Mouse (Mus musculus) inflammation-experienced regulatory T-cells, adult 6 months (primary cell): ENCODE results near the gene Ankrd37. TPM values are rescaled to one million over a fixed set of nuclear protein-coding genes. Genes with fewer than 3 reads are reported as not detected.

Source experiments
- ATAC-seq: one replicate; pipeline ENCODE4 v1.8.0; 2017
- polyA plus RNA-seq, 3 experiments: library from polyadenylated mRNA; unstranded; fragments of 100-300 nt; shearing (Covaris generic); gene quantifications; one replicate each; pipeline ENCODE4 v1.2.1; 2017

Gene Ankrd37
- 10 to 100 TPM; 12.3 to 17.9 (median 17.4) TPM for polyA plus RNA-seq

GRCm38 (mm10) chr8:46005596-46005995, at the start of gene Ankrd37:
Gene Ankrd37, minus strand, starts transcription at chr8:46005707.
- no peak for ATAC-seq

- ATAC-seq, result no peak
Observed at GRCm38 (mm10) chr8:46040260-46040659, 34.8 kb upstream of the Ankrd37 start.

GRCm38 (mm10) chr8:46039666-46040065, 34.2 kb upstream of the Ankrd37 start:
- ATAC-seq, result no peak

GRCm38 (mm10) chr8:46036217-46036616, 30.7 kb upstream of the Ankrd37 start:
- ATAC-seq, result no peak

- ATAC-seq, result no peak
Observed at GRCm38 (mm10) chr8:46024392-46024791, 18.9 kb upstream of the Ankrd37 start.

- ATAC-seq, result no peak
Observed at GRCm38 (mm10) chr8:46022758-46023157, 17.3 kb upstream of the Ankrd37 start.

- ATAC-seq, result no peak
Observed at GRCm38 (mm10) chr8:46022203-46022602, 16.7 kb upstream of the Ankrd37 start.

- ATAC-seq, result no peak
Observed at GRCm38 (mm10) chr8:46010746-46011680, 5.5 kb upstream of the Ankrd37 start.

- no peak for ATAC-seq
Observed at GRCm38 (mm10) chr8:46010306-46010705, 4.8 kb upstream of the Ankrd37 start.

- ATAC-seq, result no peak
Observed at GRCm38 (mm10) chr8:46007050-46007672, 1.7 kb upstream of the Ankrd37 start.

GRCm38 (mm10) chr8:45999784-46000705, 5.5 kb downstream of the Ankrd37 start:
- ATAC-seq, result peak; percentile 95

- peak; percentile 8 for ATAC-seq
Observed at GRCm38 (mm10) chr8:45999138-45999783, 6.2 kb downstream of the Ankrd37 start, which contains the start of gene Lrp2bp. Gene Lrp2bp, plus strand, starts transcription at chr8:45999303.

GRCm38 (mm10) chr8:45998228-45998627, 7.3 kb downstream of the Ankrd37 start:
- ATAC-seq, result no peak

GRCm38 (mm10) chr8:45995576-45995975, 9.9 kb downstream of the Ankrd37 start:
- no peak for ATAC-seq

- peak; percentile 52 for ATAC-seq
Observed at GRCm38 (mm10) chr8:45994111-45994510, 11.4 kb downstream of the Ankrd37 start.

GRCm38 (mm10) chr8:45990631-45991310, 14.7 kb downstream of the Ankrd37 start:
- ATAC-seq, result no peak

GRCm38 (mm10) chr8:45988189-45988588, 17.3 kb downstream of the Ankrd37 start:
- ATAC-seq, result no peak

GRCm38 (mm10) chr8:45986665-45987064, 18.8 kb downstream of the Ankrd37 start:
- no peak for ATAC-seq

- ATAC-seq, result no peak
Observed at GRCm38 (mm10) chr8:45975837-45976468, 29.6 kb downstream of the Ankrd37 start.

- ATAC-seq, result peak; percentile 97
Observed at GRCm38 (mm10) chr8:45975126-45975836, 30.2 kb downstream of the Ankrd37 start, which contains the start of the genes 1700029J07Rik and Ufsp2. Gene 1700029J07Rik, minus strand, starts transcription at chr8:45975252. Gene Ufsp2, plus strand, starts transcription at chr8:45975528.
